13 mouse cellular contexts compared by ENCODE assay signal in the genomic region with DNA sequence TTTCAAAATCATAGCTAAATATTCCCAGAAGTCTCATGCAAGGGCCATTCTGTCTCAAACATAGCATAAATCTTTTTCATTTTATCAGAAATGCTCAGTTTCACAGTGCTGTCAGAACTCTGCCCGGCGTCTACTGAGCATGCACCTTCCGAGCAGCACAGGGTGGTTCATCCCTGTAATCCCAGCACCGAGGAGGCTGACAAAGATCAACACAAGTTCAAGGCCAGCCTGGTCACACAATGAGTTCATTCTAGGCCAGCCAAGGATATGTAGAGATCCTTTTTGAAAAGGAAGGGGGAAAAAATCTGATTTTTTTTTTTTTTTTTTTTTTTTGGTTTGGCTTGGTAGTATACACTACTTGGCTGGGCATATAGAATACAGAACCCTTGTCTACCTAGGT. TPM values are rescaled to one million over a fixed set of nuclear protein-coding genes. Genes with fewer than 3 reads are reported as not detected.
DNase-seq lines count a peak whose midpoint lies in the region; ATAC-seq and TF ChIP-seq lines count a peak whose summit lies in the region.
"Had no signal": no experiment of that assay in that cellular context is flagged by ENCODE, and none has a peak within 500 bp of the region (broad histone marks: within the 10 kb centered on the region; RNA-seq: fewer than 3 reads in every experiment).

No protein-coding gene starts in this region.

- no peak for TF ChIP-seq EP300 in stomach, postnatal 0 days (optimal IDR thresholded peaks at IDR 0.05)

- no peak overlapping the region for H3K4me3 ChIP-seq in kidney, postnatal 0 days (replicated peaks; ENCODE audit: low read depth, low read length)
- no peak overlapping the region for H3K4me3 ChIP-seq in kidney, adult 2 months (ENCODE audit: insufficient read depth, low read depth, low read length)
- H3K4me3 ChIP-seq in neural tube, embryonic 12.5 days = no peak overlapping the region
- no peak overlapping the region for H3K4me3 ChIP-seq in neural tube, embryonic 15.5 days (replicated peaks)
- H3K4me3 ChIP-seq in stomach, postnatal 0 days (ENCODE audit: low read depth, low read length) = no peak overlapping the region
- H3K4me3 ChIP-seq: embryonic facial prominence, embryonic 13.5 days; hindbrain, embryonic 13.5 days; intestine, embryonic 15.5 days; limb, embryonic 12.5 days had no signal

- no peak for TF ChIP-seq CTCF in kidney, postnatal 0 days (IDR thresholded peaks at IDR 0.05; ENCODE audit: low read depth)
- no peak for TF ChIP-seq CTCF in kidney, adult 2 months (conservative IDR thresholded peaks at IDR 0.05; ENCODE audit: insufficient read depth, insufficient read length, low read depth, low read length)
- no peak for TF ChIP-seq CTCF in stomach, postnatal 0 days (IDR thresholded peaks at IDR 0.05; ENCODE audit: low read depth)

- ATAC-seq in kidney, postnatal 0 days (replicated peaks; ENCODE audit: low FRiP score, low read depth) = no peak
- ATAC-seq in neural tube, embryonic 12.5 days (ENCODE audit: low FRiP score, low read depth) = no peak
- ATAC-seq in neural tube, embryonic 15.5 days (ENCODE audit: low FRiP score) = no peak
- ATAC-seq in stomach, postnatal 0 days (ENCODE audit: low FRiP score, low TSS enrichment) = no peak
- ATAC-seq: forebrain, postnatal 0 days had no signal

- no peak overlapping the region for H3K9ac ChIP-seq in kidney, postnatal 0 days (ENCODE audit: low read depth, low read length)
- no peak overlapping the region for H3K9ac ChIP-seq in neural tube, embryonic 12.5 days
- H3K9ac ChIP-seq in neural tube, embryonic 15.5 days (replicated peaks) = no peak overlapping the region
- no peak overlapping the region for H3K9ac ChIP-seq in stomach, postnatal 0 days (ENCODE audit: low read length)
- H3K9ac ChIP-seq: embryonic facial prominence, embryonic 13.5 days; intestine, embryonic 15.5 days had no signal

- H3K9me3 ChIP-seq in kidney, postnatal 0 days (replicated peaks; ENCODE audit: low read length) = no peaks in the 10 kb centered on the region
- no peaks in the 10 kb centered on the region for H3K9me3 ChIP-seq in neural tube, embryonic 12.5 days
- H3K9me3 ChIP-seq in neural tube, embryonic 15.5 days (replicated peaks) = no peaks in the 10 kb centered on the region
- H3K9me3 ChIP-seq in stomach, postnatal 0 days (ENCODE audit: control insufficient read depth, low read length) = no peaks in the 10 kb centered on the region
- H3K9me3 ChIP-seq: embryonic facial prominence, embryonic 13.5 days; hindbrain, embryonic 13.5 days; intestine, embryonic 15.5 days; limb, embryonic 12.5 days had no signal

- peak overlapping the region; percentile 42; the same call in 1 of the 2 replicates for H3K27ac ChIP-seq in kidney, postnatal 0 days
- no peak overlapping the region for H3K27ac ChIP-seq in kidney, adult 2 months (ENCODE audit: insufficient read depth, low read depth, low read length)
- no peak overlapping the region for H3K27ac ChIP-seq in neural tube, embryonic 12.5 days
- no peak overlapping the region for H3K27ac ChIP-seq in neural tube, embryonic 15.5 days (replicated peaks)
- 0 out of 2 replicates have a peak overlapping the region, but pooled peaks have one; percentile 10 for H3K27ac ChIP-seq in stomach, postnatal 0 days (replicated peaks)
- H3K27ac ChIP-seq: embryonic facial prominence, embryonic 13.5 days; intestine, embryonic 15.5 days; limb, embryonic 12.5 days had no signal

- H3K27me3 ChIP-seq in kidney, postnatal 0 days (ENCODE audit: insufficient read depth, low read length) = no peaks in the 10 kb centered on the region
- H3K27me3 ChIP-seq in kidney, adult 2 months (replicated peaks; ENCODE audit: control insufficient read depth, insufficient read depth, low read length) = no peaks in the 10 kb centered on the region
- no peaks in the 10 kb centered on the region for H3K27me3 ChIP-seq in neural tube, embryonic 12.5 days (replicated peaks)
- no peaks in the 10 kb centered on the region for H3K27me3 ChIP-seq in neural tube, embryonic 15.5 days (replicated peaks)
- H3K27me3 ChIP-seq in stomach, postnatal 0 days (ENCODE audit: control insufficient read depth, insufficient read depth, low read length) = no peaks in the 10 kb centered on the region
- H3K27me3 ChIP-seq: embryonic facial prominence, embryonic 13.5 days; hindbrain, embryonic 13.5 days; intestine, embryonic 15.5 days; limb, embryonic 12.5 days had no signal

- no peaks in the 10 kb centered on the region for H3K36me3 ChIP-seq in kidney, postnatal 0 days (ENCODE audit: insufficient read depth, low read length)
- no peaks in the 10 kb centered on the region for H3K36me3 ChIP-seq in kidney, adult 2 months (ENCODE audit: control insufficient read depth, insufficient read depth, low read length)
- no peaks in the 10 kb centered on the region for H3K36me3 ChIP-seq in neural tube, embryonic 12.5 days
- H3K36me3 ChIP-seq in neural tube, embryonic 15.5 days = no peaks in the 10 kb centered on the region
- no peaks in the 10 kb centered on the region for H3K36me3 ChIP-seq in stomach, postnatal 0 days (ENCODE audit: control insufficient read depth, insufficient read depth, low read length)
- H3K36me3 ChIP-seq: hindbrain, embryonic 13.5 days; intestine, embryonic 15.5 days had no signal

- TF ChIP-seq POLR2A in kidney, adult 2 months (IDR thresholded peaks at IDR 0.05; ENCODE audit: low read depth, low read length) = no peak

- WGBS in kidney, postnatal 0 days = 69% methylated on average over 4 of the region's 4 CpGs
- 62% methylated on average over 4 of the region's 4 CpGs for whole genome bisulfite sequencing in kidney, adult 2 months
- 83% methylated on average over 4 of the region's 4 CpGs for WGBS in neural tube, embryonic 12.5 days
- 87% methylated on average over 4 of the region's 4 CpGs for WGBS in neural tube, embryonic 15.5 days
- 67% methylated on average over 4 of the region's 4 CpGs for WGBS in stomach, postnatal 0 days

- H3K4me1 ChIP-seq in kidney, postnatal 0 days (replicated peaks; ENCODE audit: insufficient read depth, low read length) = peaks cover 16% of the 10 kb centered on the region; the same call in 1 of the 2 replicates
- H3K4me1 ChIP-seq in kidney, adult 2 months (ENCODE audit: control insufficient read depth, insufficient read depth, low read length) = peaks cover 15% of the 10 kb centered on the region; the same call in 1 of the 2 replicates
- H3K4me1 ChIP-seq in neural tube, embryonic 12.5 days = peaks cover 25% of the 10 kb centered on the region
- H3K4me1 ChIP-seq in neural tube, embryonic 15.5 days = peaks cover 45% of the 10 kb centered on the region
- no peaks in the 10 kb centered on the region for H3K4me1 ChIP-seq in stomach, postnatal 0 days (replicated peaks; ENCODE audit: control insufficient read depth, insufficient read depth)

- peak; percentile 62 for DNase-seq in adrenal gland, adult 2 months
- DNase-seq in adrenal gland, postnatal 4 days (ENCODE audit: low spot score in 2 of 2) = no peak
- DNase-seq in kidney, postnatal 0 days (ENCODE audit: low spot score) = no peak
- no peak for DNase-seq in kidney, adult 2 months
- no peak for DNase-seq in stomach, postnatal 0 days (ENCODE audit: low spot score)
- DNase-seq in T-cell, adult 2 months (ENCODE audit: low spot score) = no peak
- DNase-seq: forebrain, postnatal 0 days had no signal

- no peak overlapping the region for H3K4me2 ChIP-seq in kidney, postnatal 0 days (ENCODE audit: low read length)
- 0 out of 2 replicates have a peak overlapping the region, but pooled peaks have one; percentile 12 for H3K4me2 ChIP-seq in neural tube, embryonic 12.5 days (replicated peaks)
- H3K4me2 ChIP-seq in neural tube, embryonic 15.5 days = no peak overlapping the region
- H3K4me2 ChIP-seq in stomach, postnatal 0 days (replicated peaks; ENCODE audit: low read depth) = no peak overlapping the region
- H3K4me2 ChIP-seq: limb, embryonic 12.5 days had no signal

RNA-seq across cellular contexts. Expression of a gene that starts 6.9 kb away (rescaled TPM):
- total RNA-seq in adrenal gland, adult 2 months (2021) = 10 to 100 TPM; 33.6 to 43.6 TPM
- polyA plus RNA-seq in adrenal gland, adult 2 months (2012; rRNA removed) = 22.1 and 22.4 TPM in 2 replicates
- 10 to 100 TPM; 51.6 to 55.4 TPM for total RNA-seq in adrenal gland, postnatal 4 days (2021)
- polyA plus RNA-seq in kidney, postnatal 0 days (2015; fragmentation: Nextera tagmentation; extraction: Ambion mirVana) = 22.9 and 24.1 TPM in 2 replicates
- 15.9 and 16.7 TPM in 2 replicates for polyA plus RNA-seq in kidney, adult 2 months (2012; rRNA removed)
- 35.6 and 42.0 TPM in 2 replicates for polyA plus RNA-seq in neural tube, embryonic 12.5 days (2016; fragmentation: Nextera tagmentation; extraction: Ambion mirVana)
- polyA plus RNA-seq in neural tube, embryonic 15.5 days (2015; fragmentation: Nextera tagmentation; extraction: Ambion mirVana) = 26.6 and 27.5 TPM in 2 replicates
- polyA plus RNA-seq in stomach, postnatal 0 days (2015; fragmentation: Nextera tagmentation; extraction: Ambion mirVana) = 11.8 and 13.8 TPM in 2 replicates

Comparison
In these comparisons a context has a peak if more than half of its experiments do, and no peak if none do; other contexts are left out.
1. H3K27ac ChIP-seq: peak in kidney, postnatal 0 days (single experiment) and stomach, postnatal 0 days (single experiment); none in kidney, adult 2 months (single experiment), neural tube, embryonic 12.5 days (single experiment) and neural tube, embryonic 15.5 days (single experiment).